Mouse (Mus musculus) midbrain, postnatal 0 days (tissue): Measurements from ENCODE around the gene Lsg1. TPM values are rescaled to one million over a fixed set of nuclear protein-coding genes. Genes with fewer than 3 reads are reported as not detected.

Experiments
- ATAC-seq: fragments of 200-750 bp; cut with Nextera tagmentation; 2 replicates; pipeline ENCODE4 v1.8.0; 2017; ENCODE audit warnings: moderate number of reproducible peaks, mild to moderate bottlenecking, moderate TSS enrichment, moderate library complexity; ENCODE audit not compliant: low FRiP score
- DNase-seq: peaks from one replicate; pipeline ENCODE4 v3.0.0-alpha.2; 2015; ENCODE audit warnings: low spot score
- H3K27ac ChIP-seq: fragments of 300-500 bp; sonication (generic); 2 replicates; pipeline ENCODE4 v1.5.1; 2014; ENCODE audit warnings: low read depth, mild to moderate bottlenecking, low read length, mixed read lengths
- H3K27me3 ChIP-seq: fragments of 300-500 bp; sonication (generic); 2 replicates; pipeline ENCODE4 v1.6.1; 2014; ENCODE audit warnings: low read length, control low read depth, mixed read lengths; ENCODE audit not compliant: insufficient read depth
- H3K36me3 ChIP-seq: fragments of 300-500 bp; sonication (generic); 2 replicates; pipeline ENCODE4 v1.6.1; 2014; ENCODE audit warnings: low read length, control low read depth, mixed read lengths; ENCODE audit not compliant: insufficient read depth
- H3K4me1 ChIP-seq: fragments of 300-500 bp; sonication (generic); 2 replicates; pipeline ENCODE4 v1.6.1; 2014; ENCODE audit warnings: mild to moderate bottlenecking, control low read depth, antibody characterized with exemption, low read length, mixed read lengths; ENCODE audit not compliant: insufficient read depth
- H3K4me2 ChIP-seq: fragments of 300-500 bp; sonication (generic); 2 replicates; pipeline ENCODE4 v1.6.1; 2014; ENCODE audit warnings: low read depth, mild to moderate bottlenecking, low read length, mixed read lengths; ENCODE audit not compliant: poor library complexity, severe bottlenecking
- H3K4me3 ChIP-seq: fragments of 300-500 bp; sonication (generic); 2 replicates; pipeline ENCODE4 v1.5.1; 2014; ENCODE audit warnings: low read depth, mild to moderate bottlenecking, low read length, moderate library complexity
- H3K9ac ChIP-seq: fragments of 300-500 bp; sonication (generic); replicated peaks from 2 replicates; pipeline ENCODE4 v1.6.1; 2014; ENCODE audit warnings: mild to moderate bottlenecking, low read length, moderate library complexity, mixed read lengths; ENCODE audit not compliant: poor library complexity, severe bottlenecking
- H3K9me3 ChIP-seq: fragments of 300-500 bp; sonication (generic); 2 replicates; pipeline ENCODE4 v1.6.1; 2016; ENCODE audit warnings: low read length, control low read depth
- CTCF ChIP-seq: IDR thresholded peaks from 2 replicates; pipeline ENCODE4 v1.5.1; 2016; ENCODE audit warnings: antibody characterized with exemption, mild to moderate bottlenecking
- WGBS: fragments of 180-500 bp; shearing (Covaris S2); extraction: QIAGEN DNeasy Blood & Tissue Kit; methylation state at CpG from one replicate; pipeline ENCODE4 v1.1.7; 2014; 5-methylcytosine and 5-hydroxymethylcytosine counted together
- polyA plus RNA-seq: library from polyadenylated mRNA; unstranded; fragments of >200 nt; fragmentation: Nextera tagmentation; extraction: Ambion mirVana; gene quantifications from 2 replicates; pipeline ENCODE4 v1.2.1, GENCODE M21; 2015
- total RNA-seq: library from RNA; depleted of rRNA; stranded (reverse); fragments of >200 nt; gene quantifications from 2 replicates; pipeline ENCODE4 v1.2.3, GENCODE M21; 2014

Gene Lsg1
- total and polyA plus RNA-seq, 2 experiments from 2014 or later, result 17.5 to 43.7 TPM

DNA sequence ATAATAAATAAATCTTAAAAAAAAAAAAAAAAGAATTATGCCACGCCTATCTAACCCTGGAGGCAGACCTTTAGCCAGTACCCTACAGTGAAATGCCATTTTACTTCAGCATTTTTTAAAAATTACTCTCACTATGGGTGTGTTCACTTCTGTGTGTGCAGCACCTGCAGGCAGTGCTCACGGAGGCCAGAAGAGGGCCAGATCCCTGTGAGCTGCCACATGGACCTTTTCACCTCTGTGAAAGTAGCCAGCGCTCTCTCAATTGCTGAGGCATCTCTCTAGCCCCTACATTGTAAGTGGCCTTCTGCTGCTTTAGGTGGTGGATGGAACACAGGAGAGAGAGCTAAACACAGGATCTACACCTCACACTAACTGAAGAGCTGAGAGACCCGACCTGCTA is 17.2 kb downstream of the Lsg1 start:
- H3K9ac ChIP-seq, result no peak overlapping the region
- peaks cover 71% of the 10 kb centered on the region for H3K36me3 ChIP-seq
- H3K27me3 ChIP-seq, result no peaks in the 10 kb centered on the region
- WGBS, result 90% methylated on average over 4 of the region's 4 CpGs
- no peak overlapping the region for H3K27ac ChIP-seq
- ATAC-seq, result no peak
- TF ChIP-seq CTCF, result 0 out of 2 replicates have a peak, but pooled peaks have one; percentile 12
- no peak overlapping the region for H3K4me2 ChIP-seq
- no peak overlapping the region for H3K4me3 ChIP-seq
- H3K4me1 ChIP-seq, result no peaks in the 10 kb centered on the region
- no peak for DNase-seq
- no peaks in the 10 kb centered on the region for H3K9me3 ChIP-seq

DNA sequence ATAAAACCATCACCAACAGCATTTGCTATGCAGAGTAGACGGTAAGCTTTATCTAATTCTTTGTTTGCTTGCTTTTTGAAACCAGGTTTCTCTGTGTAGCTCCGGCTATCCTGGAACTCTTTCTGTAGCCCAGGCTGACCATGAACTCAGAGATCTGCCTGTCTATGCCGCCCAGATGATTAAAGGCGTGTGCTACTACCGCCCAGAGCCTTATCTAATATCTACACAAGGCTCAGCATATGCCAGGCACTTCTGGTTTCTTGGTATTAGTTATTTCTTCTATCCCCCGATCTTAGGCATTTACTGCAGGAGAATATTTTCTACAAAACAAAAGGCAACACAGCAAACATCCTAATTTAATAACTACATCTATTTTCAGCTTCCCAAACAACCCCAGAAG is 21.8 kb downstream of the Lsg1 start:
- Histone ChIP-seq H3K9me3 (no peaks in the 10 kb centered on the region), H3K4me3 (no peak overlapping the region), H3K4me2 (no peak overlapping the region), H3K27me3 (no peaks in the 10 kb centered on the region), H3K27ac (no peak overlapping the region), H3K9ac (no peak overlapping the region), H3K4me1 (no peaks in the 10 kb centered on the region), H3K36me3 (peaks cover 68% of the 10 kb centered on the region)
- no peak for TF ChIP-seq CTCF
- WGBS, result 96% methylated on average over 6 of the region's 6 CpGs
- ATAC-seq (no peak), DNase-seq (no peak)

DNA sequence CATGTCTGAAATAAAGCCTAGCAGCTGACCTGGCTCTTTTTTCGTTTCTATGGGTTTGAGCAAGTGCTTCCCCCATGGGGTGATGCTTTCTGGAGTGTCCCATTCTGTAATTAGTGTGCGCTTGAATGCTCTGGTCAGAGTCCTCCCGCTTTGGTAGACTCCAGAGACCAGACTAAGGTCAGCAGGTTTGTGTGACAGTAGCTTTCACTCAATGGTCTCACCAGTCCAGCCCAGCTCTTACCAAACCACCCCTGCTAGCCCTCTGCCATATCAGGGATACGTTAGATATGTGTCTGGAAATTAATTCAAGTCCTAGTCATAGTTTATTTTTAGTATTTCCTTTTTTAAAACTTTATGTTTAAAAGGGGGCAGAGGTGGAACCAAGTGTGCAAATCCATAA is 26.8 kb downstream of the Lsg1 start:
- Histone ChIP-seq H3K36me3 (peaks cover 44% of the 10 kb centered on the region), H3K4me1 (no peaks in the 10 kb centered on the region), H3K27me3 (no peaks in the 10 kb centered on the region), H3K9me3 (no peaks in the 10 kb centered on the region), H3K4me3 (no peak overlapping the region), H3K27ac (no peak overlapping the region), H3K9ac (no peak overlapping the region), H3K4me2 (no peak overlapping the region)
- ATAC-seq (no peak), DNase-seq (no peak)
- WGBS, result 92% methylated on average over 4 of the region's 4 CpGs
- no peak for TF ChIP-seq CTCF

DNA sequence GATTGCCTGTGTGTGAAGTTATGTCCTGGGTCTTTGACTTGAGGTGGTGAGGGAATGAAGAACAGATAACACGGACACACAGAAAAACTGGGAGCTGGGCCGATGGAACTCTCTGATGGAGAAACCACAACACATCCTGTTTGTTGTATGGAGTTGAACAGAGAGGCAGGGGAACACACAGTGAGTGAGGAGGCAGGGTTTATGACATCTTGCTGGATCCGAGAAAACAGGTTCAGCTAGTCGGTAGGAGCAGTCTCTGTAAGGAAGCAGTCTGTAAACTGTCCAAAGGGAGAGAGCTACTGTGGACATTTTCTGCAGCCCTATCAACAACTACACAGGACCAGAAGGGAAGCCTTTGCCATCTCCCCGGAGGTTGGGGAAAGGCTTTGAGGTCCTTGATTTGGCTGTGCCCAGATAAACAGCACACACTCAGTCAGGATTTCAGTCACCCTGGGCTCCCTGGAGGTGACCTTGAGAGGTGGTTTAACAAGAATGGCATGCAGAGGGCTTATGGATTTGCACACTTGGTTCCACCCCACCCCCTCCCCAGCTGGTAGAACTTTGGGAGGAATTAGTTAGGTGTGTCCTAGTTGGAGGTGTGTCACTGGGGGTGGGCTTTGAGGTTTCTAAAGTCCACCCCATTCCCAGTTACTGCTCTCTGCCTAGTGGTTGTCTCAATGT is 27.9 kb downstream of the Lsg1 start:
- no peak overlapping the region for H3K9ac ChIP-seq
- DNase-seq (no peak), ATAC-seq (no peak)
- no peak overlapping the region for H3K4me3 ChIP-seq
- no peak overlapping the region for H3K4me2 ChIP-seq
- no peak for TF ChIP-seq CTCF
- H3K9me3 ChIP-seq, result peaks cover 6% of the 10 kb centered on the region; the same call in 1 of the 2 replicates
- H3K27me3 ChIP-seq, result no peaks in the 10 kb centered on the region
- H3K27ac ChIP-seq, result no peak overlapping the region
- 89% methylated on average over 5 of the region's 5 CpGs for WGBS
- H3K4me1 ChIP-seq, result no peaks in the 10 kb centered on the region
- H3K36me3 ChIP-seq, result peaks cover 35% of the 10 kb centered on the region

DNA sequence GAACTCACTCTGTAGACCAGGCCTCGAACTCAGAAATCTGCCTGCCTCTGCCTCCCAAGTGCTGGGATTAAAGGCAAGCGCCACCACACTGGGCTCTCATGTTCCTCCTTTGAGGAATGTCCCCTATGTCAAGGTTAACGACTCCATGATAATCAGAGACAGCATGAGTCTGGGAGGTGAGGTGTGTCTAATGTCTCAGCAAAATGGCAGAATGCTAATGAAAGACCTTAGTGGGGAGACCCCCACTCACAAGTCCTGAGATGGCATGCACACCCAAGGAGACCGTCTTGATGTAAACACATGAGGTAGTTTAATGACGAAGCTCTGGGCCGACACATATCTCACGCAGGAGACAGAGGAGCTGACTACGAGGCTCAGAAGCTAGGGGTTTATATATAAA is 33.3 kb downstream of the Lsg1 start:
- peaks cover 6% of the 10 kb centered on the region for H3K4me1 ChIP-seq
- H3K4me3 ChIP-seq, result no peak overlapping the region
- no peak overlapping the region for H3K27ac ChIP-seq
- peaks cover 6% of the 10 kb centered on the region; the same call in 1 of the 2 replicates for H3K9me3 ChIP-seq
- H3K4me2 ChIP-seq, result no peak overlapping the region
- H3K27me3 ChIP-seq, result no peaks in the 10 kb centered on the region
- ATAC-seq, result no peak
- TF ChIP-seq CTCF, result no peak
- no peak for DNase-seq
- H3K9ac ChIP-seq, result no peak overlapping the region
- H3K36me3 ChIP-seq, result no peaks in the 10 kb centered on the region
- WGBS, result 97% methylated on average over 8 of the region's 8 CpGs

DNA sequence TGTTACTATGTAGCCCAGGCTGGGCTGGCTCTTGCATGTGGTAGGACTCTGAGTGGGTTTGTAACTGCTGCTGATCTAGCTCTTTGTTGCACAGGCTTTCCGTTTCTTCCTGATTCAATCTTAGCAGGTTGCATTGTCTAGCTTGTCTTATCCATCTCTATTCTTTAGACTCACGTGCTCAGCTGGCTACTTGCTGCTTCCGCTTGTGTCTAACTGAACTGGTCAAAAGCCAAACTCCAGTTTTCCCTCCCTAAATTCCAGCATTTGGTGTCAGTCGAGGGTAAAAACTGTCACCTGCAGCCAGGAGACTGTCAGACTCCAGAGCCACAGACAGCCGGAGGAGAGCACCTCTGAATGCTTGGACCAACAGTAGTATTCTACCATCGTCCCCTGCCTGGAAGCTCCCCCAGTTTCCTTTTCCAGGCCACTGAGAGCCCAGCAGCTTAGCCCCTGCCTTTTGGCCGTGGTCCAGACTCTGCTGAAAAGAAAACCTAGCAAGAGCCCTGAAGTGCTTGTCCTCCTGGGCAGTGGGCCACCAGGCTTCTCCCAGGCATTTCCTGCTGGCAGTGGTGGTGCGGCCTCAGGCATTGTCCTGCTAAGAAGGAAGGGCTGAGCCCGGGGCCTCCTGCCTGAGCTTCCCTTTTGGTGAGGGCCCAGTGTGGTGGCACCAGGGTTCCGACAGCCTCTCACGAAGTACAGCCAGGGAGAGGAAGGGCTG is 34.6 kb downstream of the Lsg1 start:
- ATAC-seq (peak; percentile 33), DNase-seq (peak; percentile 92)
- no peak for TF ChIP-seq CTCF
- Histone ChIP-seq H3K27me3 (no peaks in the 10 kb centered on the region), H3K4me2 (no peak overlapping the region), H3K36me3 (no peaks in the 10 kb centered on the region), H3K27ac (peak overlapping the region; percentile 43; the same call in 1 of the 2 replicates), H3K4me3 (no peak overlapping the region), H3K9me3 (peaks cover 6% of the 10 kb centered on the region; the same call in 1 of the 2 replicates), H3K9ac (no peak overlapping the region), H3K4me1 (peaks cover 15% of the 10 kb centered on the region)
- WGBS, result 19% methylated on average over 11 of the region's 11 CpGs
